Mouse (Mus musculus) forebrain, embryonic 13.5 days (tissue): ENCODE results near the gene Rfx1. TPM values are rescaled to one million over a fixed set of nuclear protein-coding genes. Genes with fewer than 3 reads are reported as not detected.

Experiments used
- ATAC-seq: fragments of 200-750 bp; cut with Nextera tagmentation; 2 replicates; pipeline ENCODE4 v1.8.0; 2017
- H3K27ac ChIP-seq: fragments of 300-500 bp; sonication (generic); 2 replicates; pipeline ENCODE4 v1.5.1; 2015; ENCODE audit warnings: inconsistent platforms, mild to moderate bottlenecking, moderate library complexity
- H3K27me3 ChIP-seq: fragments of 300-500 bp; sonication (generic); 2 replicates; pipeline ENCODE4 v1.6.1; 2015; ENCODE audit warnings: mild to moderate bottlenecking, inconsistent platforms
- H3K36me3 ChIP-seq: fragments of 300-500 bp; sonication (generic); 2 replicates; pipeline ENCODE4 v1.6.1; 2015; ENCODE audit warnings: mild to moderate bottlenecking, inconsistent platforms; ENCODE audit not compliant: poor library complexity, severe bottlenecking
- H3K4me1 ChIP-seq: fragments of 300-500 bp; sonication (generic); 2 replicates; pipeline ENCODE4 v1.6.1; 2015; ENCODE audit warnings: inconsistent platforms
- H3K4me2 ChIP-seq: fragments of 300-500 bp; sonication (generic); 2 replicates; pipeline ENCODE4 v1.6.1; 2015; ENCODE audit warnings: inconsistent platforms, mild to moderate bottlenecking, moderate library complexity
- H3K4me3 ChIP-seq: fragments of 300-500 bp; sonication (generic); 2 replicates; pipeline ENCODE4 v1.5.1; 2015; ENCODE audit warnings: mild to moderate bottlenecking, inconsistent platforms
- H3K9ac ChIP-seq: fragments of 300-500 bp; sonication (generic); 2 replicates; pipeline ENCODE4 v1.6.1; 2015; ENCODE audit warnings: mild to moderate bottlenecking, inconsistent platforms
- H3K9me3 ChIP-seq: fragments of 300-500 bp; sonication (generic); replicated peaks from 2 replicates; pipeline ENCODE4 v1.6.1; 2016; ENCODE audit warnings: inconsistent platforms
- WGBS: fragments of 180-500 bp; shearing (Covaris S2); methylation state at CpG from one replicate; pipeline ENCODE4 v1.1.7; 2015; 5-methylcytosine and 5-hydroxymethylcytosine counted together
- polyA plus RNA-seq: library from polyadenylated mRNA; unstranded; fragments of >200 nt; fragmentation: Nextera tagmentation; extraction: Ambion mirVana; gene quantifications from 2 replicates; pipeline ENCODE4 v1.2.1, GENCODE M21; 2015

The Rfx1 gene
- polyA plus RNA-seq, 1 experiment from 2014 or later = 6.7 TPM

DNA sequence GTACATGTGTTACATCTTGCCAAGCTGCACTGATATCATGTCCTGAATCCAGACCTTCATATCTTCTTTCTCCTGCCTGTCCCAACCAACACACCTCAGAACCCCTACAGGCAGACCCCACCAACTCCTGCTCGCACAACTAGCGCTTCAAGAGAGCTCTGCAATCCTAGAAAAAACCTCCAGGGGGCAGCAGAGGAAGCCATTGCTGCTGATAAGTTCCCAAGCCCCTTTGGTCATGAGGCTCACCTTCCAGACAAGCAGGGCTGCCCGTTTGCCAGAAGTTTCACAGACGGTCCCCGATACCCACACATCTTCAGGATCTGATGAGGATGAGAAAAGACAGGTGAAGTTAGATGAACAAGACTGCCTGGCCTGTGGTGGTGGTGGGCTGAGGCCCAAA is 27.6 kb upstream of the Rfx1 start:
- H3K36me3 ChIP-seq = no peaks in the 10 kb centered on the region
- no peak overlapping the region for H3K4me3 ChIP-seq
- H3K4me2 ChIP-seq = no peak overlapping the region
- 8% methylated on average over 5 of the region's 5 CpGs for WGBS
- ATAC-seq = peak; percentile 55
- H3K9me3 ChIP-seq = no peaks in the 10 kb centered on the region
- no peak overlapping the region for H3K9ac ChIP-seq
- no peak overlapping the region for H3K27ac ChIP-seq
- H3K4me1 ChIP-seq = peaks cover 15% of the 10 kb centered on the region
- peaks cover 58% of the 10 kb centered on the region for H3K27me3 ChIP-seq

DNA sequence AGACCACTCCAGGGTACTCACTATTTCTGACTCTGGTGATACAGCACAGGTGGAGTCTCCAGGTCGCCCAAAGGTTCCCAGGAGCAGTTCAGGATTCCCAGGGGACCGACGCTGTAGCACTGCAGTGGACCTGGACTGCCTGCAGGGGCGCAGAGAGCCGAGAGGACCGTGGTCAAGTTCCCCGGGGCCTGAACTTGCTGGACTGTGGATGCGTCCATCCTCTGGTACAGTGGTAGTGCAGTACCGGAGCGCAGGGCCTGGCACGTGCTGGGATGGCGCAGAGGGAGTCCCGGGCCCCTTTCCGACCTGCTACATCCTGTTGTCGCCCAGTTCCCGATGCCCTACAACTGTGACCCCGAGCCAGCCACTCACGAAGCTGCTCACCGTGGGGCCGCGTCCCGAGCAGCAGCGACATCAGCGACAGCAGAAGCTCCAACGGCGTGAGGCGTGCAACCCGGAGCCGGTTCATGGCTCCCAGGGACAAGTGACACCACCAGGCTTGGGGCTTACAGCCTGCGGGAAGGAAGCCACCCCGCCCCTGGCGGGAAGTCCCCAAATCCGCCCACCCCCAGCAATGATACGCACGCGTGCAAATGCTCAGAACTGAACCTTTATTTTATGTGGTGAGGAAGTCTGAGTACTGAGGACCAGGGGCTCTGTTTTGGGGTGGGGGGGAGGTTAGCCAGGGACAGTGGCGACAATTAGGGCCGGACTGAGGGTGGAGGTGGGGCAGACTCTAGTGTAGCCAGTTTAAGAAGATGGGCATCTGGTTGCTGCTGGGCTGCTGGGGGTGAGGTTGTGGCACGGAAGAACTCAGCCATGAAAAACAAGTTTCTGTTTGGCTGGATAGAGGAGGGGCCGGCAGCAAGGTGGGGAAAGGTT is 24.3 kb upstream of the Rfx1 start, which contains the start of gene Il27ra:
TSS of gene Il27ra (minus strand) at position 524 of the 882 bp plus-strand sequence.
- WGBS = 3% methylated on average over 40 of the region's 40 CpGs
- Histone ChIP-seq H3K9ac (peak within 1 kb of the TSS; percentile 34), H3K4me2 (peak within 1 kb of the TSS; percentile 60), H3K9me3 (0 out of 2 replicates have a peak, but pooled peaks cover 2% of the 10 kb centered on the region), H3K4me1 (peaks cover 24% of the 10 kb centered on the region), H3K4me3 (peak within 1 kb of the TSS; percentile 29), H3K27ac (no peak within 1 kb of the TSS), H3K27me3 (peaks cover 68% of the 10 kb centered on the region), H3K36me3 (no peaks in the 10 kb centered on the region)
- peak; percentile 58; the same call in 1 of the 2 replicates for ATAC-seq

DNA sequence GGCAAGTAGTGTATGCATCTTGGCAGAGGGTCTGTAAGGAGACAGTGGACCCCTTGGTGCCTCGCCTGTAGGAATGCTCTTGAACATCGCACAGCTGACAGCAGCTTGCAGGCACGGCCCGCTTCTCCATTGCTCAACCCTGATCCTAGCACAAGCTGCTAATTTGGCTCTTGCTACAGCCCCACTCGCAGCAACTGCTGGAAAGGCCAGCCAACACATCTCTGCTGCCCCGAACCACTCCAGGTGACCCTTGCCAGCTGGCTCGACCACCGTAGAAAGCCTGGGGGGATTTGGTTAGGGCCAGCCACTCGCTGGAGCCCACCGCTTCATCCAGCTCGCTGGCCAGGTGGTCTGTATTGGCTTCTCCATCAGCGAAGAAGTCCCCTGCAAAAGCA is 23.7 kb upstream of the Rfx1 start:
- Histone ChIP-seq H3K36me3 (no peaks in the 10 kb centered on the region), H3K4me3 (no peak overlapping the region), H3K9ac (no peak overlapping the region), H3K4me2 (peak overlapping the region; percentile 60; the same call in 1 of the 2 replicates), H3K27ac (no peak overlapping the region), H3K9me3 (0 out of 2 replicates have a peak, but pooled peaks cover 2% of the 10 kb centered on the region), H3K27me3 (peaks cover 67% of the 10 kb centered on the region), H3K4me1 (peaks cover 24% of the 10 kb centered on the region)
- WGBS = 36% methylated on average over 12 of the region's 12 CpGs
- ATAC-seq = no peak

DNA sequence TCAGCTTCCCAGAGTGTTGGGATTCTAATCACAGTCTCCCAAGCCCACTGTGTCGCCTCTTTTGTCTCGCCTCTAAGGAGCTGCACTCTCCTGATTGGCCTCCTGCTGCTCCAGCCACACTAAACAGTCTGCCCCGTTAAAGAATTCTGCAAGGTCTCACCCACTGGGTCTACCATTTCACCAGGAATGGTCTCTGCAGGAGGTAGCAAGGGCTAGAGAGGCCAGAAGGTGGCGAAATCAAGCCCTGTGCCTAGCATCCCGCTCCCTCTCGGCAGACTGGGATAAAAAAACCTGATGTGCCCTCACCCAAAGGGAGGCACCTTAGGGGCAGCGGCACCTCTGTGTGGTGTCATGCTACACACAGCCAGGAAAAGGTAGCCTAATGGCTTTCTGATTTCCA is 22.5 kb upstream of the Rfx1 start:
- no peak overlapping the region for H3K4me2 ChIP-seq
- 5% methylated on average over 7 of the region's 7 CpGs for WGBS

DNA sequence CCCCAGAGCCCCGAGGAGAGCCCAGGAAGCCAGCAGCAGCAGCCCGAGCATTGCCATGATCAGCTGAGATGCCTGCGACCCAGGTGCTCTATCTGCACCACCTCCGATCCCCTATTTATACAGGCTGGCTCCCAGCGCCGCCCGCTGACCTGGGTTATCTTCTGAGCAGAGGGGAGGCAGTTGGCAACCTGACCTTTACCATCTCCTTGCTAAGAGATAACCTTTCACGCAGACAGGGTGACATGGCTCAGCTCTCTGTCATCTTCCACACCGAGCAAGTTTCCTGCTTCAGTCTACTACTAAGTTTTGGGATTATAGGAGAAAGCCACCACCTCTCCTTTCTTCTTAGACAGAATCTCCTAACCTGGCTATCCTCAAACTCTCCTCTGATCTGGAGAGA is 21.7 kb upstream of the Rfx1 start, which contains the start of gene Rln3:
TSS of gene Rln3 (minus strand) at position 101 of the 400 bp plus-strand sequence.
- Histone ChIP-seq H3K4me2 (no peak within 1 kb of the TSS), H3K4me3 (no peak within 1 kb of the TSS), H3K4me1 (peaks cover 21% of the 10 kb centered on the region), H3K9me3 (0 out of 2 replicates have a peak, but pooled peaks cover 2% of the 10 kb centered on the region), H3K27ac (no peak within 1 kb of the TSS), H3K36me3 (no peaks in the 10 kb centered on the region), H3K27me3 (peaks cover 61% of the 10 kb centered on the region), H3K9ac (no peak within 1 kb of the TSS)
- 11% methylated on average over 9 of the region's 9 CpGs for WGBS
- no peak for ATAC-seq

More for the DNA sequence above, 22.5 kb upstream of the Rfx1 start:
- ATAC-seq = no peak
- Histone ChIP-seq H3K4me3 (no peak overlapping the region), H3K27ac (no peak overlapping the region), H3K27me3 (peaks cover 61% of the 10 kb centered on the region), H3K9me3 (0 out of 2 replicates have a peak, but pooled peaks cover 2% of the 10 kb centered on the region), H3K9ac (no peak overlapping the region), H3K4me1 (peaks cover 24% of the 10 kb centered on the region), H3K36me3 (no peaks in the 10 kb centered on the region)

DNA sequence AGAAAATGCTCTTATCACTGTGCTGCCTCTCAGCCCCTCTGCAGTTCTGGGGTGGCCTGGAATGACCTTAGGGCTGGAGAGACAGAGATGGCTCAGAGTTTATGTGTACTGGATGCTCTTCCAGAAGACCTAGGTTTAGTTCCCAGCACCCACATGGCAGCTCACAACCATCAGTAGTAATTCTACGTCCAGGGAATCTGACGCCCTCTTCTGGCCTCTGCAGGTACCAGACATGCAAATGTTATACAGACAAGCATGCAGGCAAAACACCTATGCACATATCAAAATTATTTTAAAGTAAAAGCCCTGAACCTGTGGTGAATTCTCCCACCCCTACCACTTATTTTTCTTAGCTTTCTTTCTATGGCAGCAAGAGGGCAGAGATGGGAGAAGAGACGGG is 20.1 kb upstream of the Rfx1 start:
- Histone ChIP-seq H3K27me3 (peaks cover 45% of the 10 kb centered on the region), H3K4me2 (no peak overlapping the region), H3K9ac (no peak overlapping the region), H3K4me1 (peaks cover 21% of the 10 kb centered on the region), H3K4me3 (no peak overlapping the region), H3K27ac (no peak overlapping the region), H3K36me3 (no peaks in the 10 kb centered on the region), H3K9me3 (0 out of 2 replicates have a peak, but pooled peaks cover 2% of the 10 kb centered on the region)
- no peak for ATAC-seq
- 89% methylated on average over 3 of the region's 3 CpGs for WGBS

DNA sequence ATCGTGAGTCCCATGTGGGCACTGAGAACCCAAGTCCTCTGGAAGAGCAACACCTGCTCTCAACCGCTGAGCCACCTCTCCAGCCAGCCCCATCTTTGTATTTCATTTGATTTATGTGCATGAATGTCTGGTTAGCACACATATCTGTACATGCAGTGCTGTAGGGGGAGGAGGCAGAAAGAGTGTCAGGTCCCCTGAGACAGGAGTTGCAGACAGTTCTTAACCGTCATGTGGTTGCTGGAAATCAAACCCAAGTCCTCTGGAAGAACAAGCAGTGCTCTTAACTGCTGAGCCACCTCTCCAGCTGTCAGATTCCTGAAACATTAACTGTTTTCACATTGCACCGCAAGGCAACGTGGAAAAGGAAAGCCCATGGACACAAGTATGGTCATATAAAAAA is 18.5 kb upstream of the Rfx1 start:
- ATAC-seq = no peak
- H3K4me1 ChIP-seq = peaks cover 10% of the 10 kb centered on the region; the same call in 1 of the 2 replicates
- H3K4me3 ChIP-seq = no peak overlapping the region
- 0 out of 2 replicates have a peak, but pooled peaks cover 2% of the 10 kb centered on the region for H3K9me3 ChIP-seq
- no peak overlapping the region for H3K4me2 ChIP-seq
- H3K27me3 ChIP-seq = peaks cover 28% of the 10 kb centered on the region
- WGBS = 83% methylated on average over 5 of the region's 5 CpGs
- no peak overlapping the region for H3K9ac ChIP-seq
- H3K36me3 ChIP-seq = no peaks in the 10 kb centered on the region
- H3K27ac ChIP-seq = no peak overlapping the region

DNA sequence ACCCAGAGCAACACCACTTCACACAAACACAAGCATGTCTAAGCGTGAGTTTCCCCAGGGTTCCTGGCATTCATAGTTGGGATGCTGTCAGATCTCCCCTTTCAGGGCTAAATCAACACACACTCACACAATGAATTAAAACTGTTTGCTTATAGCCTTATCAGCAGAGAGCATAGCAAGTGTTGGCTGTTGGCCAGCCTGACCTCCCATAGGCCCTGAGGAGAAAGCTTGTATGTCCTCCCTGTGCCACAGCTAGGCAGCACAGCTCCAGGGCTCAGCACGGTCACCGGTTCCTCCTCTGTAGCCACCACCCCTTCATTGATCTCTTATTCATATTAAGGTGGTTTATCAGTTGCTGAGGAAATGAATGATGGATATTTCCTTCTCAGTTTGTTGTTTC is 13.9 kb upstream of the Rfx1 start:
- 88% methylated on average over 3 of the region's 3 CpGs for WGBS
- Histone ChIP-seq H3K4me3 (no peak overlapping the region), H3K27me3 (no peaks in the 10 kb centered on the region), H3K4me1 (no peaks in the 10 kb centered on the region), H3K4me2 (no peak overlapping the region), H3K9ac (no peak overlapping the region), H3K36me3 (no peaks in the 10 kb centered on the region), H3K27ac (no peak overlapping the region), H3K9me3 (no peaks in the 10 kb centered on the region)
- ATAC-seq = no peak

DNA sequence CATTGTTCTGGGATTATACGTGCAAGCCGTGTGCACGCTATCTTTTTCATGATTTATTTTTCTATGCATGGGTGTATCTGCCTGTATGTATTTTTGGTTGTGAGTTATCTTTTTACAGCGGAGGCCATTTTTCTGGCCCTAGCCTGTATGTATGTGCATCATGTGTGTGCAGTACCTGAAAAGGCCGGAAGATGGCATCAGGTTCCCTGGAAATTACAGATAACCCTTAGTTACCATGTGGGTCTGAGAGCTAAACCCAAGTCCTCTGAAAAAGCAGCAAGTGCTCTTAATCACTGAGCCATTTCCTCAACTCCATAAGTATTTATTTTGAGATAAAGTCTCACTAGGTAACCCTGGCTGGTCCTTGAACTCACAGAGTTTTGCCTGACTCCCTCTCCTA is 13.4 kb upstream of the Rfx1 start:
- no peaks in the 10 kb centered on the region for H3K27me3 ChIP-seq
- H3K36me3 ChIP-seq = no peaks in the 10 kb centered on the region
- no peak overlapping the region for H3K4me3 ChIP-seq
- WGBS = 97% methylated on average over 5 of the region's 5 CpGs
- H3K9ac ChIP-seq = no peak overlapping the region
- no peak for ATAC-seq
- H3K27ac ChIP-seq = no peak overlapping the region
- H3K4me1 ChIP-seq = no peaks in the 10 kb centered on the region
- H3K4me2 ChIP-seq = no peak overlapping the region
- no peaks in the 10 kb centered on the region for H3K9me3 ChIP-seq

DNA sequence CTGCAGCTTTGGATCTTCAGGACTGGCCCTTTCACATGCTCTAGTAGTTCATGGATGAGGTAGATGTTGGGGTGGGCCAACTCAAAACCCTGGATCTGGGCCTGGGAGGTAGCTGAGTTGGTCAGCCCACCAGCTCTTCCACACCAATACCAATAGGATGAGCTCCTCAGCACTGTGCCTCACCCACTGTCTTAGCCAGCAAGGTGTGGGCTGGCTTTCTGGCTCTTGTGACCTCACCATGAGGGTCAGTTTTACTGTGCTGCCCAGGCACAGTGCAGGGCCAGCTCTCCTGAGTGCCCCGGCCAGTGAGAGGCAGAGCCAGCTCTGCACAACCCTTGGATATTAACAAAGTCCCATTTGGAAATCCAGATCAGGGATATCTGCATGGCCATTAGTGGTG is 8.8 kb upstream of the Rfx1 start:
- no peak for ATAC-seq
- H3K9me3 ChIP-seq = no peaks in the 10 kb centered on the region
- no peaks in the 10 kb centered on the region for H3K4me1 ChIP-seq
- no peak overlapping the region for H3K4me2 ChIP-seq
- H3K36me3 ChIP-seq = no peaks in the 10 kb centered on the region
- no peak overlapping the region for H3K9ac ChIP-seq
- H3K4me3 ChIP-seq = no peak overlapping the region
- no peaks in the 10 kb centered on the region for H3K27me3 ChIP-seq
- 100% methylated on average over 1 of the region's 1 CpGs for whole genome bisulfite sequencing
- no peak overlapping the region for H3K27ac ChIP-seq

DNA sequence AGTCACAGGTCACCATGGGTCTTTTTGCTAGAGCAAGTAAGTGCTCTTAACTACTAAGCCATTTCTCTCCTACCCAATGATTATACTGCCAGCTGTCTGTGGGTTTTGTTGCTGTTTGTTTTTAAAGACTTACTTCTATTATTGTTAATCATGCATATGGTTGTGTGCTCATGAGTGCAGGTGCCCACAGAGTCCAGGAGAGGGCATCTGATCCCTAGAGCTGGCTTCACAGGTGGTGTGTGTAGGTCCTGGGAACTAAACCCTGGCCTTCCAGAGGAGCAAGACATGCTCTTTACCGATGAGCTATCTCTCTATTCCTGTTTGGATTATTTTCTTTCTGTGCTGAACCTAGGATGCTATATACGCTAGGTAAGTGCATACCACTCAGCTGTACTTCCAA is 7.4 kb upstream of the Rfx1 start:
- WGBS = 96% methylated on average over 2 of the region's 2 CpGs
- ATAC-seq = no peak

DNA sequence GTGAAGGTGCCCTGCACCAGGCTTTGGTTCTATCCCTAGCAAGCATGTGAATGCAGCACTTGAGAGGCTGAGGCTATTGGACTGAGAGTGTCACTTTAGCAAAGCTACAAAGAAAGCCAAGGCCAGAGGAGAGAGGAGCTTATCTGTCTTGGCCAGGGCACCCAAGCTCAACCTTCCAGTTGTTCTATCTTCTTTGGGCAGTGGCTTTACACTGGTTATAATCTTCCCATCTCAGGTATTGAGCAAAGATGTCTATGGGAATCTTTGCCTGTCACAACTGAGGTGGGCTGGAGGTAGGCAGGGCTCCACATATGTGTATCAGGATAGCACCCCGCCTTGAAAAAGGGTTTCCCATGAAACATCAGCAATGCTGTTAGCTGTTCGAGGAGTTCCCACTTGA is 6.4 kb upstream of the Rfx1 start:
- H3K4me3 ChIP-seq = no peak overlapping the region
- no peak overlapping the region for H3K9ac ChIP-seq
- no peak for ATAC-seq
- no peaks in the 10 kb centered on the region for H3K27me3 ChIP-seq
- 85% methylated on average over 2 of the region's 2 CpGs for WGBS
- H3K36me3 ChIP-seq = no peaks in the 10 kb centered on the region
- H3K4me1 ChIP-seq = no peaks in the 10 kb centered on the region
- no peaks in the 10 kb centered on the region for H3K9me3 ChIP-seq
- no peak overlapping the region for H3K27ac ChIP-seq
- no peak overlapping the region for H3K4me2 ChIP-seq

More for the DNA sequence above, 7.4 kb upstream of the Rfx1 start:
- no peak overlapping the region for H3K4me3 ChIP-seq
- no peak overlapping the region for H3K9ac ChIP-seq
- H3K4me2 ChIP-seq = no peak overlapping the region
- H3K9me3 ChIP-seq = no peaks in the 10 kb centered on the region
- no peaks in the 10 kb centered on the region for H3K36me3 ChIP-seq
- H3K4me1 ChIP-seq = no peaks in the 10 kb centered on the region
- no peaks in the 10 kb centered on the region for H3K27me3 ChIP-seq
- H3K27ac ChIP-seq = no peak overlapping the region
